Mouse (Mus musculus): Measurements from ENCODE around the gene Ddx23. TPM values are rescaled to one million over a fixed set of nuclear protein-coding genes. Genes with fewer than 3 reads are reported as not detected.
A peak's percentile ranks its signal among the peaks of the same experiment; 100 is the strongest.

Ddx23 gene
- total RNA-seq, 4 experiments from 2014 or later, result 76.3 to 89.4 (median 85.9) TPM

GRCm38 (mm10) chr15:98674994-98675545, 12.4 kb upstream of the Ddx23 start:
- no peak for DNase-seq (ENCODE audit: low spot score in 2 of 2)

GRCm38 (mm10) chr15:98674284-98674993, 11.7 kb upstream of the Ddx23 start:
- no peak for DNase-seq (ENCODE audit: low spot score in 2 of 2)

- no peak for DNase-seq (ENCODE audit: low spot score in 2 of 2)
Observed at GRCm38 (mm10) chr15:98673732-98674131, 11.0 kb upstream of the Ddx23 start.

- DNase-seq (ENCODE audit: low spot score in 2 of 2), result no peak
Observed at GRCm38 (mm10) chr15:98672592-98672991, 9.9 kb upstream of the Ddx23 start.

- DNase-seq (ENCODE audit: low spot score in 2 of 2), result no peak
Observed at GRCm38 (mm10) chr15:98664042-98664907, 1.6 kb upstream of the Ddx23 start.

- no peak for DNase-seq (ENCODE audit: low spot score in 2 of 2)
Observed at GRCm38 (mm10) chr15:98662198-98662566, 512 bp downstream of the Ddx23 start.

- no peak for DNase-seq (ENCODE audit: low spot score in 2 of 2)
Observed at GRCm38 (mm10) chr15:98656982-98657751, 5.5 kb downstream of the Ddx23 start.

GRCm38 (mm10) chr15:98652174-98652573, 10.5 kb downstream of the Ddx23 start:
- DNase-seq (ENCODE audit: low spot score in 2 of 2), result no peak

GRCm38 (mm10) chr15:98651431-98651830, 11.3 kb downstream of the Ddx23 start:
- DNase-seq (ENCODE audit: low spot score in 2 of 2), result no peak

GRCm38 (mm10) chr15:98648071-98648470, 14.6 kb downstream of the Ddx23 start:
- no peak for DNase-seq (ENCODE audit: low spot score in 2 of 2)

- DNase-seq (ENCODE audit: low spot score in 2 of 2), result no peak
Observed at GRCm38 (mm10) chr15:98647308-98647707, 15.4 kb downstream of the Ddx23 start.

GRCm38 (mm10) chr15:98646737-98647136, 16.0 kb downstream of the Ddx23 start:
- no peak for DNase-seq (ENCODE audit: low spot score in 2 of 2)

- no peak for DNase-seq (ENCODE audit: low spot score in 2 of 2)
Observed at GRCm38 (mm10) chr15:98645057-98646026, 17.4 kb downstream of the Ddx23 start.

- no peak for DNase-seq (ENCODE audit: low spot score in 2 of 2)
Observed at GRCm38 (mm10) chr15:98644406-98644805, 18.3 kb downstream of the Ddx23 start.

- DNase-seq (ENCODE audit: low spot score in 2 of 2), result no peak
Observed at GRCm38 (mm10) chr15:98640157-98640556, 22.5 kb downstream of the Ddx23 start.

GRCm38 (mm10) chr15:98637155-98637554, 25.5 kb downstream of the Ddx23 start:
- DNase-seq (ENCODE audit: low spot score in 2 of 2), result no peak

GRCm38 (mm10) chr15:98636517-98636916, 26.2 kb downstream of the Ddx23 start:
- DNase-seq (ENCODE audit: low spot score in 2 of 2), result no peak

GRCm38 (mm10) chr15:98635291-98635841, 27.3 kb downstream of the Ddx23 start:
- DNase-seq (ENCODE audit: low spot score in 2 of 2), result no peak

GRCm38 (mm10) chr15:98634541-98635081, 28.1 kb downstream of the Ddx23 start:
- peak; percentile 77 for DNase-seq (ENCODE audit: low spot score in 2 of 2)
